Mouse (Mus musculus): Measurements from ENCODE around the gene Pear1. TPM values are rescaled to one million over a fixed set of nuclear protein-coding genes. Genes with fewer than 3 reads are reported as not detected.

Pear1 gene
- polyA plus RNA-seq, 1 experiment from 2014 or later: 21.4 TPM

DNA sequence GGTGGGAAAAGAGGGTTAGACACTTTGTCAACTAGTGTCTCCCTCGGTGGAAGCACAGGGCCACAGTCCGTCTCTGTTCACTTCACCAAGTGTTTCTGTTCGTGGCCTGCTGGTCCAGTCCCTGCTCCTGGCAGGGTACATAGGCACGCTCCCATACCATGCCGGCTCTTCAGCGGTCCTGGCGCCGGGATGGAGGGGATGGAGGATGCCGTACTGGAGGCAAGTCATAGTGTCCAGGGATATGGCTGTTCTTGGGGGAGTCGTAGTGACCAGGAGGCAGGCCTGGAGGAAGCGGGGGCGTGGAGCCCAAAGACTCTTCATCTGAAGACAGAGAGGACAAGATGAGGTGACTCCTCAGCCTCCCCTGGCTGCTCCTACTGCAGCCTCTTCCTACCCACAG lies 74.1 kb downstream of the Pear1 start:
- ATAC-seq (no peak), DNase-seq (ENCODE audit: low spot score) (no peak)
- no peak overlapping the region for H3K27ac ChIP-seq (ENCODE audit: low read length)
- no peak overlapping the region for H3K9ac ChIP-seq (replicated peaks; ENCODE audit: low read depth)
- H3K4me1 ChIP-seq (ENCODE audit: insufficient read depth, low read depth, low read length): peaks cover 3% of the 10 kb centered on the region; the same call in 1 of the 2 replicates
- H3K9me3 ChIP-seq (ENCODE audit: low read length): no peaks in the 10 kb centered on the region
- no peak for TF ChIP-seq EP300 (IDR thresholded peaks at IDR 0.05)
- TF ChIP-seq CTCF (IDR thresholded peaks at IDR 0.05): no peak
- no peak overlapping the region for H3K4me2 ChIP-seq (replicated peaks; ENCODE audit: low read depth, low read length)
- WGBS: 89% methylated on average over 12 of the region's 12 CpGs
- H3K27me3 ChIP-seq (replicated peaks; ENCODE audit: insufficient read depth, low read length): no peaks in the 10 kb centered on the region
- peaks cover 6% of the 10 kb centered on the region; the same call in 1 of the 2 replicates for H3K36me3 ChIP-seq (ENCODE audit: insufficient read depth, low read length)
- H3K4me3 ChIP-seq (ENCODE audit: low read depth, low read length): no peak overlapping the region

- TF ChIP-seq EP300 (IDR thresholded peaks at IDR 0.05) (no peak), CTCF (IDR thresholded peaks at IDR 0.05) (peak; percentile 86)
- H3K9ac ChIP-seq (replicated peaks; ENCODE audit: low read depth): no peak overlapping the region
- peaks cover 6% of the 10 kb centered on the region; the same call in 1 of the 2 replicates for H3K36me3 ChIP-seq (ENCODE audit: insufficient read depth, low read length)
- no peak overlapping the region for H3K4me2 ChIP-seq (replicated peaks; ENCODE audit: low read depth, low read length)
- no peak overlapping the region for H3K27ac ChIP-seq (ENCODE audit: low read length)
- 14% methylated on average over 5 of the region's 5 CpGs for WGBS
- ATAC-seq (peak; percentile 66), DNase-seq (ENCODE audit: low spot score) (peak; percentile 70)
- H3K27me3 ChIP-seq (replicated peaks; ENCODE audit: insufficient read depth, low read length): no peaks in the 10 kb centered on the region
- H3K4me3 ChIP-seq (ENCODE audit: low read depth, low read length): no peak overlapping the region
- H3K4me1 ChIP-seq (ENCODE audit: insufficient read depth, low read depth, low read length): peaks cover 3% of the 10 kb centered on the region; the same call in 1 of the 2 replicates
- H3K9me3 ChIP-seq (ENCODE audit: low read length): no peaks in the 10 kb centered on the region
Observed at GRCm38 (mm10) chr3:87749036-87749435, 75.1 kb downstream of the Pear1 start.

DNA sequence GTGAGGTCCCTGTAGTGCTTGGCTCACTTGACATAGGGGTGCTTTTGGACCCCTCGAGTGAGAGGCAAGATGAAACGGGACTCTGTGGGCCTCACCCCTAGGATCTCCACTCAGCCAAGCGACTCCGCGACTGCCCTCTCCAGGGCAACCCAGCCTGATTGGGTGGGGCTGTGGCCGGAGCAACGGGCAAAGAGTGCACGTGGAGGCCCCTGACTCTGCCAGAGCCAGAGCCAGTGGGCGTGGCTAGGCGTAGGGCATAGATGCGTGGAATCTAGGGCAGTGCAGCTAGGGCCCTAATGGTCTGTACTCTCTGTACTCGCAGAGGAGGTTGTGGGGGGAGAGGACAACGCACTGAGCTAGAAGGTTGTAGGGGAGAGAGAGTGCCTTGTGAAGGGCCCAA lies 75.7 kb downstream of the Pear1 start, which contains the start of gene Lrrc71:
Gene Lrrc71 (minus strand): TSS at position 195 of the 400 bp plus-strand sequence.
- DNase-seq (ENCODE audit: low spot score): peak; percentile 33

GRCm38 (mm10) chr3:87745036-87745659 lies 79.0 kb downstream of the Pear1 start:
- Histone ChIP-seq H3K27me3 (replicated peaks; ENCODE audit: insufficient read depth, low read length) (no peaks in the 10 kb centered on the region), H3K27ac (ENCODE audit: low read length) (peak overlapping the region; percentile 47; the same call in 1 of the 2 replicates), H3K36me3 (ENCODE audit: insufficient read depth, low read length) (no peaks in the 10 kb centered on the region), H3K4me2 (replicated peaks; ENCODE audit: low read depth, low read length) (peak overlapping the region; percentile 40), H3K9ac (replicated peaks; ENCODE audit: low read depth) (no peak overlapping the region), H3K4me1 (ENCODE audit: insufficient read depth, low read depth, low read length) (peaks cover 3% of the 10 kb centered on the region; the same call in 1 of the 2 replicates), H3K9me3 (ENCODE audit: low read length) (no peaks in the 10 kb centered on the region), H3K4me3 (ENCODE audit: low read depth, low read length) (no peak overlapping the region)
- DNase-seq (ENCODE audit: low spot score) (peak; percentile 63), ATAC-seq (peak; percentile 54)
- 29% methylated on average over 18 of the region's 18 CpGs for WGBS
- no peak for TF ChIP-seq EP300 (IDR thresholded peaks at IDR 0.05)
- TF ChIP-seq CTCF (IDR thresholded peaks at IDR 0.05): no peak

More for the DNA sequence above, 75.7 kb downstream of the Pear1 start, which contains the start of gene Lrrc71:
- WGBS: 44% methylated on average over 13 of the region's 13 CpGs
- no peak within 1 kb of the TSS for H3K4me2 ChIP-seq (replicated peaks; ENCODE audit: low read depth, low read length)
- H3K9ac ChIP-seq (replicated peaks; ENCODE audit: low read depth): no peak within 1 kb of the TSS
- no peak within 1 kb of the TSS for H3K4me3 ChIP-seq (ENCODE audit: low read depth, low read length)
- peaks cover 3% of the 10 kb centered on the region; the same call in 1 of the 2 replicates for H3K4me1 ChIP-seq (ENCODE audit: insufficient read depth, low read depth, low read length)
- H3K27me3 ChIP-seq (replicated peaks; ENCODE audit: insufficient read depth, low read length): no peaks in the 10 kb centered on the region
- peak; percentile 55 for ATAC-seq
- TF ChIP-seq EP300 (IDR thresholded peaks at IDR 0.05) (no peak), CTCF (IDR thresholded peaks at IDR 0.05) (no peak)
- H3K36me3 ChIP-seq (ENCODE audit: insufficient read depth, low read length): peaks cover 6% of the 10 kb centered on the region; the same call in 1 of the 2 replicates
- H3K9me3 ChIP-seq (ENCODE audit: low read length): no peaks in the 10 kb centered on the region
- H3K27ac ChIP-seq (ENCODE audit: low read length): no peak within 1 kb of the TSS

GRCm38 (mm10) chr3:87743927-87744326 lies 80.2 kb downstream of the Pear1 start:
- Histone ChIP-seq H3K4me3 (ENCODE audit: low read depth, low read length) (no peak overlapping the region), H3K4me1 (ENCODE audit: insufficient read depth, low read depth, low read length) (peaks cover 3% of the 10 kb centered on the region; the same call in 1 of the 2 replicates), H3K27me3 (replicated peaks; ENCODE audit: insufficient read depth, low read length) (no peaks in the 10 kb centered on the region), H3K36me3 (ENCODE audit: insufficient read depth, low read length) (no peaks in the 10 kb centered on the region), H3K9me3 (ENCODE audit: low read length) (no peaks in the 10 kb centered on the region), H3K27ac (ENCODE audit: low read length) (no peak overlapping the region), H3K4me2 (replicated peaks; ENCODE audit: low read depth, low read length) (no peak overlapping the region), H3K9ac (replicated peaks; ENCODE audit: low read depth) (no peak overlapping the region)
- TF ChIP-seq CTCF (IDR thresholded peaks at IDR 0.05): no peak
- TF ChIP-seq EP300 (IDR thresholded peaks at IDR 0.05): no peak
- 82% methylated on average over 4 of the region's 4 CpGs for WGBS
- DNase-seq (ENCODE audit: low spot score) (no peak), ATAC-seq (no peak)

DNA sequence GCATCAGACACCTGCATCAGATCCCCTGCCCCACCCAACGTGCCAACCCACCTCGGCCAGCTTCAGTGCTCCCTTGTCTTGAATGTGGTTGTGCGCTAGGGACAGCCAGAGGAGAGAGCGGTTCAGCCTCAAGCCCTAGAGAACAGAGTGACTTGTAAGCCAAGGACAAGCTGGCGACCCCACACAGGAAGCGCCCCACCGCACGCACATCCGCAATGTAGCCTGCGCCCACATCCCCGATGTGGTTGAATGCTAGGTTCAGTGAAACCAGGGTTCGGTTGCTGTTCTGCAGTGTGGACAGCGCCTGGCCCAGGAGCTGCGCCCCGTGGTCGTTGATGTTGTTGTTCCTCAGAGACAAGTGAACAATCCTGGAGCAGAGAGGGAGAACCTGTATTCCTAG lies 81.4 kb downstream of the Pear1 start:
- peaks cover 3% of the 10 kb centered on the region; the same call in 1 of the 2 replicates for H3K4me1 ChIP-seq (ENCODE audit: insufficient read depth, low read depth, low read length)
- H3K27me3 ChIP-seq (replicated peaks; ENCODE audit: insufficient read depth, low read length): no peaks in the 10 kb centered on the region
- WGBS: 82% methylated on average over 16 of the region's 16 CpGs

More for the DNA sequence above, 81.4 kb downstream of the Pear1 start:
- H3K9ac ChIP-seq (replicated peaks; ENCODE audit: low read depth): no peak overlapping the region
- no peak for TF ChIP-seq CTCF (IDR thresholded peaks at IDR 0.05)
- TF ChIP-seq EP300 (IDR thresholded peaks at IDR 0.05): no peak
- ATAC-seq (no peak), DNase-seq (ENCODE audit: low spot score) (no peak)
- H3K4me3 ChIP-seq (ENCODE audit: low read depth, low read length): no peak overlapping the region
- no peak overlapping the region for H3K4me2 ChIP-seq (replicated peaks; ENCODE audit: low read depth, low read length)
- H3K36me3 ChIP-seq (ENCODE audit: insufficient read depth, low read length): no peaks in the 10 kb centered on the region
- H3K27ac ChIP-seq (ENCODE audit: low read length): no peak overlapping the region
- H3K9me3 ChIP-seq (ENCODE audit: low read length): no peaks in the 10 kb centered on the region

Measured in lung, postnatal 0 days (tissue).